Mouse (Mus musculus) intestine, postnatal 0 days (tissue): ENCODE measurements around the gene Cenpx. TPM values are rescaled to one million over a fixed set of nuclear protein-coding genes. Genes with fewer than 3 reads are reported as not detected.

Experiments used
- ATAC-seq: fragments of 200-750 bp; cut with Nextera tagmentation; 2 replicates; pipeline ENCODE4 v1.8.0; 2017; ENCODE audit warnings: mild to moderate bottlenecking, moderate TSS enrichment, moderate library complexity
- H3K27ac ChIP-seq: fragments of 300-500 bp; sonication (generic); 2 replicates; pipeline ENCODE4 v1.5.1; 2014; ENCODE audit warnings: mild to moderate bottlenecking, low read depth, low read length, moderate library complexity
- H3K27me3 ChIP-seq: fragments of 300-500 bp; sonication (generic); replicated peaks from 2 replicates; pipeline ENCODE4 v1.6.1; 2014; ENCODE audit warnings: low read length, mixed read lengths; ENCODE audit not compliant: control insufficient read depth, insufficient read depth
- H3K36me3 ChIP-seq: fragments of 300-500 bp; sonication (generic); 2 replicates; pipeline ENCODE4 v1.6.1; 2014; ENCODE audit warnings: mild to moderate bottlenecking, moderate library complexity; ENCODE audit not compliant: control insufficient read depth, insufficient read depth
- H3K4me1 ChIP-seq: fragments of 300-500 bp; sonication (generic); replicated peaks from 2 replicates; pipeline ENCODE4 v1.6.1; 2014; ENCODE audit warnings: antibody characterized with exemption, low read length, mixed read lengths; ENCODE audit not compliant: control insufficient read depth, insufficient read depth
- H3K4me2 ChIP-seq: fragments of 300-500 bp; sonication (generic); replicated peaks from 2 replicates; pipeline ENCODE4 v1.6.1; 2014; ENCODE audit warnings: low read depth, mild to moderate bottlenecking, moderate library complexity
- H3K4me3 ChIP-seq: fragments of 300-500 bp; sonication (generic); 2 replicates; pipeline ENCODE4 v1.5.1; 2014; ENCODE audit warnings: low read depth, low read length
- H3K9ac ChIP-seq: fragments of 300-500 bp; sonication (generic); 2 replicates; pipeline ENCODE4 v1.6.1; 2014; ENCODE audit warnings: mild to moderate bottlenecking, low read depth, low read length
- H3K9me3 ChIP-seq: fragments of 300-500 bp; sonication (generic); 2 replicates; pipeline ENCODE4 v1.6.1; 2016; ENCODE audit warnings: mixed run types; ENCODE audit not compliant: control insufficient read depth
- CTCF ChIP-seq: sonication (generic); IDR thresholded peaks from 2 replicates; pipeline ENCODE4 v1.5.1; 2016; ENCODE audit warnings: low read depth, mild to moderate bottlenecking, control low read depth, antibody characterized with exemption, moderate library complexity
- WGBS: fragments of 180-500 bp; shearing (Covaris S2); extraction: QIAGEN DNeasy Blood & Tissue Kit; methylation state at CpG from one replicate; pipeline ENCODE4 v1.1.7; 2014; 5-methylcytosine and 5-hydroxymethylcytosine counted together
- polyA plus RNA-seq: library from polyadenylated mRNA; unstranded; fragments of >200 nt; fragmentation: Nextera tagmentation; extraction: Ambion mirVana; gene quantifications from 2 replicates; pipeline ENCODE4 v1.2.1, GENCODE M21; 2015

Gene Cenpx
- polyA plus RNA-seq, 1 experiment from 2014 or later = 131 TPM

DNA sequence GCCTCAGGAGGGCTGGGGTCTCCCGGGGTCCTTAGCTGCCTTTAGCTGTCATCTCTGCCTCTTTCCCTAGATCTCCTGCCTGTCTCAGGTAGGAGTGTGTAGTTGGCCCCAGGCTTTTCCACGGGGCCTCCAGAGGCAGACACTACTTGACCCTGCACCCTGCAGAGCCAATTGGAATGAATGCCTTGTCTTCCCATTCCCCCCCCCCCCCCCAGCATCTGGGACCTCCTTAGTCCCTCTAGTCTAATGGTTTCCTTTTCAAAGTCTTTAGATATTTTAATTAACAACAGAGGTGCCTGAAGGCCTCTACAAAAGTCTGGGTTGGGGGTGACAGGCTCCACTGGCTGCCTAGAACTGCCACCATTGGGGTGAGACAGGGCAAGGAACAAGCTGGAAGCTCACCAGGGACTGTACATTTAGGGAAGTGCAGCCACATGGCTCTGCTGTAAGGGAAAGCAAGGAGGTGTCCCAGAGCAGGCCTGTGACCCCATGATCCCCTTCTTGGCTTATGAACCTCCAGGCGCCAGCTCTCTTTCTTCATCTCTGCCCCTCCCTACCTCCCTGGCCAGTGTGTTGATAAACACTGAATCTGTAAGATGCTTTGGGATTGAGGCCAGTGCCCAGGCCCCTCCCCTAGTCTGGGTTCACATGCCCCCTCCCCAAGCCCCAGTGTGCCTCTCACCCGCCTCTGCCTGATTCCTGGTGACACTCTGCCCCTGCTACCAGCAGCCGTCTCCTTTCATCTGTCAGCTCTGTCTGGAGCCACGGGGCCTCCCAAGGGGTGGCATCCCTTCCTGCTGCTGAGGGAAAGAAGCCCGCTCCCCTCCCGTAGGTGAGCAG is 8.8 kb downstream of the Cenpx start:
- Histone ChIP-seq H3K36me3 (peaks cover 48% of the 10 kb centered on the region), H3K9me3 (no peaks in the 10 kb centered on the region), H3K9ac (no peak overlapping the region), H3K27ac (no peak overlapping the region), H3K4me3 (no peak overlapping the region), H3K27me3 (no peaks in the 10 kb centered on the region), H3K4me2 (no peak overlapping the region), H3K4me1 (no peaks in the 10 kb centered on the region)
- ATAC-seq = no peak
- 59% methylated on average over 8 of the region's 8 CpGs for WGBS
- no peak for TF ChIP-seq CTCF

DNA sequence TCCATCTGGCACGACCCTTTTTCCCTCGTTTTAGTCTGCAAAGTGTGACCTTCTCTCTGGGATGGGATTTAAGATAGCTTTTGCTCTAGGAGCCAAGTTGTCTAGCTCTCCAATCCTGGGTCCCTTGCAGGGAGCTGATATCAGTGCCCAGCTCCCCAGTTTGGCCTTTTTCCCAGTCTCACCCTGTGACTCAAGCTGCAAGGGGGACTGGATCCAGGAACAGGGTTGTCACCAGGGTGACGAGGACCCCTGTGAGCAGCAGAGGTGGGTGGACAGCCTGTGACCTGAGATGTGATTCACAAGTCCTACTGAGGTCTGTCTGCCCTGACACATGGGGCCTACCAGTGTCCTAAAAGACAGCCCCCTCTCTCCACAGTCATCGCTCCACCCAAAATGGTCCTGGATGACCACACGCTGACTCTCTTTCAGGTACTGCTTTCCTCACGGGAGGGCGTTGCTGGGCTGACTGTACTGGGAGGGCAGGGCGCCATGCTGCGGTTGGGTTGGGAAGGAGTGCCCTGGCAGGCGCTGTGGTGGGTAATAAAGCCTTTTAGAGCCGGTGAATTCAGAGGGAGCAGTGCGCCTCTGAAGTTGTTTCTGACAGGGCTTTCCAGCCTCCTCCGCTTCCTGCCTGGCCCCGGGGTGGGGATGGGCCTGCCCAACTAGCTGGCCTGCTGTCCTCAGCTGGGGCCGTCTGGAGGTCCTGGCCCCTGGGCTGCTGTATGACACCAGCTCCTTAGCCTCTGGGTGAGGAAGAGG is 9.7 kb downstream of the Cenpx start:
- peak; percentile 41 for TF ChIP-seq CTCF
- WGBS = 49% methylated on average over 15 of the region's 15 CpGs
- Histone ChIP-seq H3K9me3 (no peaks in the 10 kb centered on the region), H3K27ac (no peak overlapping the region), H3K4me3 (no peak overlapping the region), H3K4me2 (no peak overlapping the region), H3K9ac (no peak overlapping the region), H3K27me3 (no peaks in the 10 kb centered on the region), H3K36me3 (peaks cover 46% of the 10 kb centered on the region), H3K4me1 (no peaks in the 10 kb centered on the region)
- no peak for ATAC-seq

GRCm38 (mm10) chr11:120697741-120698140 is 15.8 kb downstream of the Cenpx start:
- no peak overlapping the region for H3K4me2 ChIP-seq
- no peaks in the 10 kb centered on the region for H3K4me1 ChIP-seq
- no peak for ATAC-seq
- peaks cover 70% of the 10 kb centered on the region for H3K36me3 ChIP-seq
- no peaks in the 10 kb centered on the region for H3K27me3 ChIP-seq
- no peak overlapping the region for H3K27ac ChIP-seq
- TF ChIP-seq CTCF = no peak
- whole genome bisulfite sequencing = 63% methylated on average over 10 of the region's 10 CpGs
- H3K9me3 ChIP-seq = no peaks in the 10 kb centered on the region
- H3K4me3 ChIP-seq = no peak overlapping the region
- H3K9ac ChIP-seq = no peak overlapping the region

GRCm38 (mm10) chr11:120696568-120696967 is 17.0 kb downstream of the Cenpx start:
- Histone ChIP-seq H3K4me3 (no peak overlapping the region), H3K9me3 (no peaks in the 10 kb centered on the region), H3K4me2 (no peak overlapping the region), H3K36me3 (peaks cover 58% of the 10 kb centered on the region), H3K27me3 (no peaks in the 10 kb centered on the region), H3K9ac (no peak overlapping the region), H3K27ac (no peak overlapping the region; the same call in 1 of the 2 replicates), H3K4me1 (no peaks in the 10 kb centered on the region)
- peak; percentile 52 for TF ChIP-seq CTCF
- no peak for ATAC-seq
- WGBS = 91% methylated on average over 6 of the region's 6 CpGs

DNA sequence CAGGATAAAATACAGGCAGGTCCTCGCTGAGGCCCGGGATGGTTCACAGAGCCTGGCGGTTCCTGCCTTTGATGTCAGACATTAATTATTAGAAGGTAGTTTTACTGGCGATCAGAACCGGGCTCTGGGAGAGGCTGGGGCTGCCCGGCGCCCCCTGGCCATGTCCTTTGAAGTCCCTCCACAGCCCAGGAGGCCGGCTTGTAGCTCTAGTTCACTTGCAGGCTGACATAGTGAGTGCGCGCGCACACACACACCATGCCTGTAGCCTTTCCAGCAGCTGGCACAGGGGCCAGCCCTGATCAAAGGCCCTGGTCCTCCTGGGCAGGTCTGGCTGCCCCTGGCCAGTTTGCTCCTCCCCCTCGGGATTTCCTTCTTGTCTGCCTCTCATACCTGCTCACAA is 17.9 kb downstream of the Cenpx start:
- Histone ChIP-seq H3K4me2 (no peak overlapping the region), H3K36me3 (peaks cover 51% of the 10 kb centered on the region), H3K27me3 (no peaks in the 10 kb centered on the region), H3K9ac (no peak overlapping the region), H3K27ac (no peak overlapping the region), H3K4me1 (no peaks in the 10 kb centered on the region), H3K9me3 (no peaks in the 10 kb centered on the region), H3K4me3 (no peak overlapping the region)
- ATAC-seq = no peak
- 64% methylated on average over 12 of the region's 12 CpGs for WGBS
- no peak for TF ChIP-seq CTCF

DNA sequence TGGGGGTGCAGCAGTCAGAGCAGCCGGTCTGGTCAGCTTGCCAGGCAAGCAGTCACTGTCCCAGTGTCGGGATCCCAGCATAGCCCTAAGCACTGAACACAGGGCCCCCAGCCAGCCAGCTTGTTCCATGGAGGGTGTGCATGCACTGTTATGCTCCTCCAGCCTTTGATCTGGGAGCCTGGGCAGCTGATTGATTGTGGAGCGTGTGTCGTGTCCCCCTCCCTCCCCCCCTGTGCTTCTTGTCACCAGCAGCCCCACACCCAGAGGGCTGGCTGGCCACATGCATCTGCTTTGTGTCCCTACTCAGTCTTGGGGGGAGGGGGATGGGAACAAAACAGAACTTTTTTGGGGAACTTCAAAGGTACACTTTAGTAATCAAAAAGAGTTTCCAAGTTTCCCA is 18.4 kb downstream of the Cenpx start:
- WGBS = 42% methylated on average over 4 of the region's 4 CpGs
- no peak overlapping the region for H3K27ac ChIP-seq

More for the DNA sequence above, 18.4 kb downstream of the Cenpx start:
- H3K9ac ChIP-seq = no peak overlapping the region
- no peaks in the 10 kb centered on the region for H3K9me3 ChIP-seq
- no peaks in the 10 kb centered on the region for H3K27me3 ChIP-seq
- no peak for TF ChIP-seq CTCF
- H3K4me3 ChIP-seq = no peak overlapping the region
- ATAC-seq = no peak
- no peak overlapping the region for H3K4me2 ChIP-seq
- H3K4me1 ChIP-seq = no peaks in the 10 kb centered on the region
- H3K36me3 ChIP-seq = peaks cover 51% of the 10 kb centered on the region
